Mouse (Mus musculus) olfactory bulb, adult 2 months (tissue): ENCODE measurements around the gene Neurl3.

Experiments used
- CTCF ChIP-seq: fragments of 200-500 bp; IDR thresholded peaks from 2 replicates; pipeline ENCODE4 v1.5.1; 2012; ENCODE audit warnings: low read depth, mild to moderate bottlenecking, low read length, moderate library complexity; ENCODE audit not compliant: insufficient read depth
- POLR2A ChIP-seq: fragments of 200-500 bp; IDR thresholded peaks from 2 replicates; pipeline ENCODE4 v1.6.1; 2012; ENCODE audit warnings: mild to moderate bottlenecking, low read depth, low read length, moderate library complexity; ENCODE audit not compliant: insufficient read depth

GRCm38 (mm10) chr1:36259281-36259680, 15.2 kb downstream of the Neurl3 start:
- TF ChIP-seq CTCF = no peak
- no peak for TF ChIP-seq POLR2A
